In genomic region chr5:41887738-41888137, GRCm38 (mm10) we compare ENCODE assay signal across 8 mouse cellular contexts. TPM values are rescaled to one million over a fixed set of nuclear protein-coding genes. Genes with fewer than 3 reads are reported as not detected.
DNase-seq lines count a peak whose midpoint lies in the region; ATAC-seq and TF ChIP-seq lines count a peak whose summit lies in the region.

No protein-coding gene starts in this region.

- TF ChIP-seq EP300 in lung, postnatal 0 days (IDR thresholded peaks at IDR 0.05): no peak

- ATAC-seq in forebrain, embryonic 15.5 days (replicated peaks): no peak
- no peak for ATAC-seq in lung, postnatal 0 days

- peaks cover 8% of the 10 kb centered on the region; the same call in 1 of the 2 replicates for H3K4me1 ChIP-seq in forebrain, embryonic 10.5 days
- H3K4me1 ChIP-seq in forebrain, embryonic 15.5 days: peaks cover 10% of the 10 kb centered on the region
- no peaks in the 10 kb centered on the region for H3K4me1 ChIP-seq in lung, postnatal 0 days (ENCODE audit: insufficient read depth, low read depth, low read length)

- H3K4me2 ChIP-seq in forebrain, embryonic 15.5 days (replicated peaks): no peak overlapping the region
- H3K4me2 ChIP-seq in lung, postnatal 0 days (replicated peaks; ENCODE audit: low read depth, low read length): no peak overlapping the region

- H3K36me3 ChIP-seq in forebrain, embryonic 10.5 days (replicated peaks): no peaks in the 10 kb centered on the region
- H3K36me3 ChIP-seq in forebrain, embryonic 15.5 days: no peaks in the 10 kb centered on the region
- H3K36me3 ChIP-seq in lung, postnatal 0 days (ENCODE audit: insufficient read depth, low read length): no peaks in the 10 kb centered on the region

- 13% methylated on average over 4 of the region's 4 CpGs for WGBS in forebrain, embryonic 10.5 days
- WGBS in forebrain, embryonic 15.5 days: 13% methylated on average over 4 of the region's 4 CpGs
- 9% methylated on average over 4 of the region's 4 CpGs for WGBS in lung, postnatal 0 days

- TF ChIP-seq CTCF in lung, postnatal 0 days (IDR thresholded peaks at IDR 0.05): peak; percentile 79

- no peak overlapping the region for H3K4me3 ChIP-seq in forebrain, embryonic 10.5 days
- no peak overlapping the region for H3K4me3 ChIP-seq in forebrain, embryonic 15.5 days
- H3K4me3 ChIP-seq in lung, postnatal 0 days (ENCODE audit: low read depth, low read length): no peak overlapping the region

- H3K9me3 ChIP-seq in forebrain, embryonic 10.5 days: no peaks in the 10 kb centered on the region
- no peaks in the 10 kb centered on the region for H3K9me3 ChIP-seq in forebrain, embryonic 15.5 days
- H3K9me3 ChIP-seq in lung, postnatal 0 days (ENCODE audit: low read length): no peaks in the 10 kb centered on the region

- DNase-seq in forebrain, embryonic 10.5 days (ENCODE audit: extremely low spot score, low spot score): peak; percentile 64
- peak; percentile 43 for DNase-seq in WW6 (ENCODE audit: low read depth, low spot score)
- DNase-seq in cerebellum, postnatal 36 days: peak; percentile 86 to 89
- peak; percentile 60 for DNase-seq in gastrocnemius, postnatal 10 days
- DNase-seq in layer of hippocampus, adult 11-12 months (ENCODE audit: low spot score): peak; percentile 77
- peak; percentile 64 for DNase-seq in lung, postnatal 0 days (ENCODE audit: low spot score)
- DNase-seq in skeletal muscle tissue, adult 2 months (ENCODE audit: low read depth, low spot score): peak; percentile 25

- no peak overlapping the region for H3K9ac ChIP-seq in forebrain, embryonic 15.5 days (replicated peaks)
- H3K9ac ChIP-seq in lung, postnatal 0 days (replicated peaks; ENCODE audit: low read depth): no peak overlapping the region

- H3K27ac ChIP-seq in forebrain, embryonic 10.5 days: no peak overlapping the region
- no peak overlapping the region for H3K27ac ChIP-seq in forebrain, embryonic 15.5 days (replicated peaks)
- no peak overlapping the region for H3K27ac ChIP-seq in lung, postnatal 0 days (ENCODE audit: low read length)

- peaks cover 6% of the 10 kb centered on the region for H3K27me3 ChIP-seq in forebrain, embryonic 10.5 days (ENCODE audit: poor library complexity, severe bottlenecking)
- no peaks in the 10 kb centered on the region for H3K27me3 ChIP-seq in forebrain, embryonic 15.5 days
- no peaks in the 10 kb centered on the region for H3K27me3 ChIP-seq in lung, postnatal 0 days (replicated peaks; ENCODE audit: insufficient read depth, low read length)

RNA-seq across cellular contexts. Expression of gene Bod1l, which starts 43.6 kb away (rescaled TPM):
- 17.2 and 18.1 TPM in 2 replicates for polyA plus RNA-seq in forebrain, embryonic 10.5 days (2016; fragmentation: Nextera tagmentation; extraction: Ambion mirVana)
- polyA plus RNA-seq in forebrain, embryonic 15.5 days (2015; fragmentation: Nextera tagmentation; extraction: Ambion mirVana): 27.6 and 31.2 TPM in 2 replicates
- total RNA-seq in gastrocnemius, postnatal 10 days (2021): 10 to 100 TPM; 14.9 to 18.6 TPM
- 19.7 and 22.3 TPM in 2 replicates for polyA plus RNA-seq in lung, postnatal 0 days (2015; fragmentation: Nextera tagmentation; extraction: Ambion mirVana)

Comparison
In these comparisons a context has a peak if more than half of its experiments do, and no peak if none do; other contexts are left out.
1. DNase-seq: peak in every context shown above with its lines; median percentile 88 in cerebellum, postnatal 36 days; 77 in layer of hippocampus, adult 11-12 months; 64 in forebrain, embryonic 10.5 days; 64 in lung, postnatal 0 days; 60 in gastrocnemius, postnatal 10 days; 43 in WW6; 25 in skeletal muscle tissue, adult 2 months.